Mouse (Mus musculus): Measurements from ENCODE around the gene Mael.

Mael gene

GRCm38 (mm10) chr1:166154162-166155112 is 84.1 kb downstream of the Mael start:
- in situ Hi-C loops (cut with MseI, MboI) = loop anchor here (5.0 to 10.0 kb wide), 5 partner anchors 150 to 377 kb away; partner anchors contain the start of gene Pou2f1 (in 2 of the 2)

DNA sequence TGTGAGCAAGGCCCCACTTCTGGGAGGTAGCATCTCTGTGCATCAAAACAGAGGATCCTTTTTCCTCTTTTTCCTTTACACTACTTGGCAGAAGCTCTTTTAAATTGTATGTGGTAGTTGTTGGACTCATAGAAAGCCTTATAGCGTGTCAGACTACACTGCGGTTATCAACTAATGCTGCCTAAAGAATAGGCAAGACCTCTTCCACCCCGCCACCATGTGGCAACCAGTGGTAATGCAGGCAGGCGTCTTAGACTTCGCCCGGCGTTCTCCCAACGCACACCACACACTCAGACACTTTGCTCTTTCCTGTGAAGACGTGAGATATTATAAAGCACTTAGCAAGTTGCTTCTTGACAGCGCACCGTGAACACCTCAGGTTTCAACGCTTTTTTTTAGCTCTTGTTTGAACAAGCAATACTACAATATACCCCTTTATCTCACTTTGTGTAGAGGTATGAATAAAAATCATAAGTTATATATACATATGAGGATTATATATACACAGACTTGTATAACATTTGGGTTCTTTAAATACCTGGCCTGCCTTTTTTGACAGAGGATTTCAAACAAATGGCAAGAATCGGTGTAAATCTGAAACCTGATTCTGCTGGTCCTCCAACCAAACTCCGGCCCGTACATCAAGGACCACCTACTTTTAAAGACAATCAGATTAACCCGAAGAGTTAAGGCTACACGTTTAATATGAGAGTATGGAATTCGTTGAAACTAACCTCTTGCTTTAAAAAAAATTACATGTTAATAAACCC is 85.0 kb downstream of the Mael start:
- in situ Hi-C loops (cut with MseI, MboI) = loop anchor here (5.0 to 10.0 kb wide), 5 partner anchors 149 to 376 kb away; partner anchors contain the start of gene Pou2f1 (in 2 of the 2)

DNA sequence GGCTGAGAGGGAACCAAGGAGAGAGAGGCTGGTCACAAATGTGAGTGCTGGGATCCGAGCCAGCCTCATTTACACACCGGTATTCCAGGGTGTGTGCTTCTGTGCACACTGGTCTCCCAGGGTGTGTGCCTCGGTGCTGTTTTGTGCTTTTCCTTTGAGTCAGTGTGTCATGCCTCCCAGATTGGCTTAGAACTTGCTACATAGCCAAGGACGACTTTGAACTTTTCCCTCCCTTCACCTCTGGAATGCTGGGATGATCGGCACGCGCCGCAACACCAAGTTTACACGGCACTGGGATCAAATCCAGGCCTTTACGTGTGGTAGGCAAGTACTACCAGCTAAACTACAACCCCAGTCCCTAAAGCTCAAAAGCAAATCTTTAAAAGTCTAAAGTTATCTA is 86.5 kb downstream of the Mael start:
- in situ Hi-C loops (cut with MseI, MboI) = loop anchor here (5.0 to 10.0 kb wide), 5 partner anchors 147 to 375 kb away; partner anchors contain the start of gene Pou2f1 (in 2 of the 2)

DNA sequence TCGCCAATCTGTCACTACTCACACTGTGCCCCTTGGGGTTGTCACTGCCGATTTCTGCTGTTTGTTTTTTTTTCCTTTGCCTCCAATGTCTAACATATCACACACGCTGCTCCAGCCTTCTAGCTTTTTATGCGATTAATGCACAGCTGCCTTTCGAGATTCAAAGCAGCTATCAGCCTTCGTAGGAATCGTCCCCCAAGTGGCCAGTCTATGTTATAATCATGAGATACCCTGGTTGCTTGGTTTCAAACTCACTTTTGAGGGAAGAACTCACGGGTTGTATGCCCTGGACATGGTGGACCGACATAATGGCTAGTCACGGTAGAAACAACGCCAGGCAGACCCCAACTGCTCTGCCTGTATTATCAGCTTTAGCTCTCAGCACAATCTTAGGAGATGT is 87.2 kb downstream of the Mael start:
- in situ Hi-C loops (cut with MseI, MboI) = loop anchor here (5.0 to 10.0 kb wide), 5 partner anchors 147 to 374 kb away; partner anchors contain the start of gene Pou2f1 (in 2 of the 2)
